Mouse (Mus musculus): ENCODE data around the gene Gm20388.

GRCm38 (mm10) chr8:121187491-121188364 lies 1277.1 kb downstream of the Gm20388 start:
- TF ChIP-seq POLR2A (IDR thresholded peaks at IDR 0.05; ENCODE audit: borderline replicate concordance, control insufficient read depth, low read depth, low read length) (no peak), CTCF (IDR thresholded peaks at IDR 0.05; ENCODE audit: control insufficient read depth, insufficient read depth, low read length) (no peak)

Measured in bone marrow, adult 2 months (tissue).